Mouse (Mus musculus) liver, embryonic 16.5 days (tissue): ENCODE results near the gene Polr3h. TPM values are rescaled to one million over a fixed set of nuclear protein-coding genes. Genes with fewer than 3 reads are reported as not detected.
A peak's percentile ranks its signal among the peaks of the same experiment; 100 is the strongest.

Source experiments
- ATAC-seq: fragments of 200-750 bp; cut with Nextera tagmentation; 2 replicates; pipeline ENCODE4 v1.8.0; 2017; ENCODE audit warnings: low read depth, mild to moderate bottlenecking, moderate number of reproducible peaks, moderate library complexity
- H3K27ac ChIP-seq: fragments of 300-500 bp; sonication (generic); 2 replicates; pipeline ENCODE4 v1.5.1; 2014; ENCODE audit warnings: mild to moderate bottlenecking, low read length
- H3K27me3 ChIP-seq: fragments of 300-500 bp; sonication (generic); 2 replicates; pipeline ENCODE4 v1.6.1; 2014; ENCODE audit warnings: low read depth, low read length, mixed read lengths; ENCODE audit not compliant: control insufficient read depth, insufficient read depth
- H3K36me3 ChIP-seq: fragments of 300-500 bp; sonication (generic); 2 replicates; pipeline ENCODE4 v1.6.1; 2014; ENCODE audit warnings: mild to moderate bottlenecking; ENCODE audit not compliant: control insufficient read depth, insufficient read depth
- H3K4me1 ChIP-seq: fragments of 300-500 bp; sonication (generic); 2 replicates; pipeline ENCODE4 v1.6.1; 2014; ENCODE audit warnings: low read depth, low read length, mixed read lengths; ENCODE audit not compliant: control insufficient read depth
- H3K4me2 ChIP-seq: fragments of 300-500 bp; sonication (generic); 2 replicates; pipeline ENCODE4 v1.6.1; 2014; ENCODE audit warnings: low read depth, low read length, mixed read lengths
- H3K4me3 ChIP-seq: fragments of 300-500 bp; sonication (generic); 2 replicates; pipeline ENCODE4 v1.5.1; 2014; ENCODE audit warnings: low read depth, mild to moderate bottlenecking, low read length
- H3K9ac ChIP-seq: fragments of 300-500 bp; sonication (generic); 2 replicates; pipeline ENCODE4 v1.6.1; 2014; ENCODE audit warnings: low read depth, low read length
- H3K9me3 ChIP-seq: fragments of 300-500 bp; sonication (generic); replicated peaks from 2 replicates; pipeline ENCODE4 v1.6.1; 2016; ENCODE audit warnings: low read length; ENCODE audit not compliant: control insufficient read depth
- WGBS: fragments of 180-500 bp; shearing (Covaris S2); extraction: QIAGEN DNeasy Blood & Tissue Kit; methylation state at CpG from one replicate; pipeline ENCODE4 v1.1.7; 2014; ENCODE audit not compliant: insufficient replicate concordance; 5-methylcytosine and 5-hydroxymethylcytosine counted together
- polyA plus RNA-seq: library from polyadenylated mRNA; unstranded; fragments of >200 nt; fragmentation: Nextera tagmentation; extraction: Ambion mirVana; gene quantifications from 2 replicates; pipeline ENCODE4 v1.2.1, GENCODE M21; 2015

Polr3h gene
- polyA plus RNA-seq, 1 experiment from 2014 or later, result 55.3 TPM

DNA sequence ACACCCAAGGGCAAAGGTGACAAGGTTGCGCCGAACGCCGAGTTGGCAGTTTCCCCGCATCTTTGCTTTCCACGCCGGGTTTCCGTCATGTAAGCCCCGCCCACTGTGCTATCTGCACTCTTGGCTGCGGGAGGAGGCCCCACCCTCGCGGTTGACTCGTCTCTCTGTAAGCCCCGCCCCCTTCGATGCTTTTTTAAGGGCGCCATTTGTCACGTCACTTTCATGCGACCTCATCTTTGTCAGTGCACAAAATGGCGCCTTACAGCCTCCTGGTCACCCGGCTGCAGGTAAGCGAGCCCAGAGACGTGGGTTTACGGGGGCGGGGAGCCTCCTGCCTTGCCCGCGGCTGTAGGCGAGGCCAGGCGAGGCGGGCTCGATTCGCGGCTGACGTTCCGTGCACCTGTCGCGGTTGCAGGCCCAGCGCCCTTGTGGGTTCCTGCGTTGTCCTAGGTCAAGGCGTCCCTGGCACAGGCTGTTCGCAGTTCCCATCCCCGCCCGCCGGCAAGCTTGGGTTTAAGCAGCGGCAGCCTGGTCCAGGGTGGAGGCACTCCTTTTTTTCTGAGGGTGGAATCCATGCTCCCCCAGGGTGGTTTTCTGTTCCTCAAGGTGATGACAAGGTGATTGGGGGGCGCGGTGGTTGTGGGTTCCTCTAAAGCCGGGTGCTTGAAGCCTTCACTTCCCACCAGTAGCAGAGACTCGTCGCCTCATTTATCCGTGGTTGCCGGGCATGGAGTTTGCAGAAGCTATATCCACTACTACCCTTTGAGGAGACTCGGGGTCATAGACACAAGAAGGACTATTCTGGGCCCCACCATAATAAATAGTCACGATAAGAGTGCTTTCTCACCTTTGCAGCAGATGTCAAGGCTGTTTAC, 53.5 kb downstream of the Polr3h start, which contains the start of gene Aco2:
Gene Aco2 (plus strand): TSS at position 48 of the 875 bp plus-strand sequence.
- Histone ChIP-seq H3K27ac (peak within 1 kb of the TSS; percentile 99), H3K27me3 (no peaks in the 10 kb centered on the region), H3K4me1 (peaks cover 24% of the 10 kb centered on the region), H3K9me3 (no peaks in the 10 kb centered on the region), H3K36me3 (peaks cover 28% of the 10 kb centered on the region), H3K4me3 (peak within 1 kb of the TSS; percentile 99), H3K9ac (peak within 1 kb of the TSS; percentile 90), H3K4me2 (peak within 1 kb of the TSS; percentile 88)
- ATAC-seq, result peak; percentile 84
- under 1% methylated on average over 53 of the region's 53 CpGs for WGBS

DNA sequence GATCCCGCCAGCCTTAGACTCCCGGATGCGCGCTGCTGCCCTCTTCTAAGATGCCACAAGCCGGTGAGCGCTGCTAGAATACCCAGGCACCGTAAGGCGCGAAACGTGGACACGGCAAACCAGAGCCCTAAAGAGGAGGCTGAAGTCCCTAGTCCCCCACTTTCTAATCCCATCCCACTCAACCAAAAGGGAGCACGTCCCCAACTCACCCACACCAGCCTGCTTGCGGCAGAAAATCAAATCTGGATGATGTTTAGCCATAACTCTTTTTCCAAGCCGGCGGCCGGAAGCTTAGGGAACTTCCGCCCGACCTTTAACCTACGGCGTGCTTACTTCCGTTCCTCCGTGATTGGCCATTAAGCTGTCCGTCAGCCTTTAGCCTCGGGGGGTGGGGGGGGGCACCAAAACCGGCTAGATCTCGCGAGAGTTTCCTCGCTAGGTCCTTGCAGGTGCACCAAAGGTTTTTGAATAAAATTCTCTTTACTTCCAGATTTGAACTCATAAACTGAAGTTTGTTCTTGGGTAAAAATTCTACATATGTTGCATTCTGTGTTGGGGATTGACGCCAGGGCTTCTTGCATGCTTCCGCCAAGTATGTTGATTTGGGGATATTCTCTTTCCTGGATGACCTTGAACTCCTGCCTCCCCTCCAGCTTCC, 54.3 kb downstream of the Polr3h start, which contains the start of gene Phf5a:
Gene Phf5a (minus strand): TSS at position 308 of the 658 bp plus-strand sequence.
- Histone ChIP-seq H3K9me3 (no peaks in the 10 kb centered on the region), H3K4me2 (peak within 1 kb of the TSS; percentile 88), H3K27ac (peak within 1 kb of the TSS; percentile 99), H3K4me1 (peaks cover 24% of the 10 kb centered on the region), H3K36me3 (peaks cover 35% of the 10 kb centered on the region), H3K9ac (peak within 1 kb of the TSS; percentile 90), H3K4me3 (peak within 1 kb of the TSS; percentile 99), H3K27me3 (no peaks in the 10 kb centered on the region)
- WGBS, result under 1% methylated on average over 30 of the region's 30 CpGs
- peak; percentile 86 for ATAC-seq

- H3K36me3 ChIP-seq, result peaks cover 48% of the 10 kb centered on the region
- WGBS, result 61% methylated on average over 5 of the region's 5 CpGs
- 0 out of 2 replicates have a peak overlapping the region, but pooled peaks have one; percentile 9 for H3K4me3 ChIP-seq
- no peaks in the 10 kb centered on the region for H3K27me3 ChIP-seq
- H3K27ac ChIP-seq, result peak overlapping the region; percentile 72
- no peaks in the 10 kb centered on the region for H3K9me3 ChIP-seq
- peak; percentile 15; the same call in 1 of the 2 replicates for ATAC-seq
- peaks cover 24% of the 10 kb centered on the region for H3K4me1 ChIP-seq
- peak overlapping the region; percentile 88 for H3K4me2 ChIP-seq
- peak overlapping the region; percentile 33 for H3K9ac ChIP-seq
Measured at GRCm38 (mm10) chr15:81869985-81870384, 56.1 kb downstream of the Polr3h start.

GRCm38 (mm10) chr15:81864238-81864637, 61.8 kb downstream of the Polr3h start:
- ATAC-seq, result no peak
- H3K27ac ChIP-seq, result no peak overlapping the region
- H3K36me3 ChIP-seq, result peaks cover 42% of the 10 kb centered on the region
- H3K27me3 ChIP-seq, result no peaks in the 10 kb centered on the region
- H3K9ac ChIP-seq, result no peak overlapping the region
- no peak overlapping the region for H3K4me3 ChIP-seq
- H3K4me2 ChIP-seq, result no peak overlapping the region
- no peaks in the 10 kb centered on the region for H3K9me3 ChIP-seq
- H3K4me1 ChIP-seq, result peaks cover 8% of the 10 kb centered on the region
- whole genome bisulfite sequencing, result 81% methylated on average over 7 of the region's 7 CpGs

GRCm38 (mm10) chr15:81860471-81861135, 65.4 kb downstream of the Polr3h start:
- no peak for ATAC-seq
- H3K4me3 ChIP-seq, result no peak overlapping the region
- H3K27me3 ChIP-seq, result no peaks in the 10 kb centered on the region
- H3K4me2 ChIP-seq, result peak overlapping the region; percentile 96
- H3K4me1 ChIP-seq, result peaks cover 24% of the 10 kb centered on the region
- peak overlapping the region; percentile 37 for H3K27ac ChIP-seq
- H3K9me3 ChIP-seq, result no peaks in the 10 kb centered on the region
- H3K9ac ChIP-seq, result peak overlapping the region; percentile 35
- WGBS, result 31% methylated on average over 8 of the region's 8 CpGs
- H3K36me3 ChIP-seq, result peaks cover 12% of the 10 kb centered on the region

DNA sequence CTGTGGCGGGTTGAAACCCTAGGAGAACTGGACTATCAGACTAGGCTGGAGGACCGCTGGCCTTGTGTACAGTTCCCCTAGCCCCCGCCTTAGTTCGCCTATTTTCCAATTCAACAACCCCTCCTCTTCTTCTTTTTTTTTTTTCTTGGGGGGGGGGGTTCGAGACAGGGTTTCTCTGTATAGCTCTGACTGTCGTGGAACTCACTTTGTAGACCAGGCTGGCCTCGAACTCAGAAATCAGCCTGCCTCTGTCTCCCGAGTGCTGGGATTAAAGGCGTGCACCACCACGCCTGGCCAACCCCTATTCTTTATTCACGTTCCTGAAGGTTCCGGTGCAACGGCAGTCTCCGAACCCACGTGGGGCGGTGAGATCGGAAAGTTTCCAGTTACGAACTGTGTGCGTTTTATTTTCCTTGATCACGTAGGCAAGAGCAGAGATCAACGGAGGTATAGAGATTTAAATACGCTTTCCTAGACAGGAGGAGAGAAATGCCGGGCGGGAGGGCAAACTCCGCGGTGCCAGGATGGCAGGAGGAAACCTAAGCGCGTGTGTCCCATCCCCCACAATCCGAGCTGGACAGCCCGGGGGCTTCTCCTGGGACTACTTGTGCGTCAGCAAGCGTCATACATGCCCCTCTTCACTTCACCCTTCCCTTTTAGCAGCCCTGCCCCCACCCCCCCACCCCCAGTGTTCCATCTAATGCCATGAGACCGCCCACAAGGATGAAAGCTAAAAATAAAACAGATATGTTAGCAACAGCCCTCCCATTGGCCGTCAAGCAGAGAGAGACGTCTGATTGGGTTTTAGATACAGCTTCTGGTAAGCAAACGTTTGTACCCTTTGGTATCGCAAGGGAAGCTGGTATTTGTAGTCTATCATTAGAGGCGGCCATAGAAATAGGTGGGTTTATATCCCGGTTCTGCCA, 66.4 kb downstream of the Polr3h start:
- peaks cover 29% of the 10 kb centered on the region for H3K4me1 ChIP-seq
- no peaks in the 10 kb centered on the region for H3K9me3 ChIP-seq
- no peaks in the 10 kb centered on the region for H3K27me3 ChIP-seq
- peak overlapping the region; percentile 95 for H3K27ac ChIP-seq
- peak overlapping the region; percentile 96 for H3K4me2 ChIP-seq
- WGBS, result under 1% methylated on average over 39 of the region's 39 CpGs
- H3K36me3 ChIP-seq, result peaks cover 4% of the 10 kb centered on the region; the same call in 1 of the 2 replicates
- peak overlapping the region; percentile 93 for H3K4me3 ChIP-seq
- ATAC-seq, result peak; percentile 65
- H3K9ac ChIP-seq, result peak overlapping the region; percentile 93

GRCm38 (mm10) chr15:81858517-81859329, 67.3 kb downstream of the Polr3h start, which contains the start of gene Tob2:
Tob2 (minus strand) TSS chr15:81858796.
- H3K9me3 ChIP-seq, result no peaks in the 10 kb centered on the region
- peak; percentile 2; the same call in 1 of the 2 replicates for ATAC-seq
- H3K4me1 ChIP-seq, result peaks cover 30% of the 10 kb centered on the region
- WGBS, result under 1% methylated on average over 44 of the region's 44 CpGs
- H3K4me2 ChIP-seq, result peak within 1 kb of the TSS; percentile 96
- peak within 1 kb of the TSS; percentile 93 for H3K9ac ChIP-seq
- peak within 1 kb of the TSS; percentile 93 for H3K4me3 ChIP-seq
- no peaks in the 10 kb centered on the region for H3K36me3 ChIP-seq
- H3K27ac ChIP-seq, result peak within 1 kb of the TSS; percentile 95
- no peaks in the 10 kb centered on the region for H3K27me3 ChIP-seq
